Mouse (Mus musculus): ENCODE measurements around the gene Mettl16. TPM values are rescaled to one million over a fixed set of nuclear protein-coding genes. Genes with fewer than 3 reads are reported as not detected.

Gene Mettl16
- polyA plus RNA-seq, 1 experiment from 2014 or later = 46.2 TPM

GRCm38 (mm10) chr11:74834650-74835277, 64.1 kb downstream of the Mettl16 start:
- no peaks in the 10 kb centered on the region for H3K9me3 ChIP-seq
- no peak overlapping the region for H3K4me2 ChIP-seq (replicated peaks)
- no peak overlapping the region for H3K27ac ChIP-seq
- ATAC-seq (ENCODE audit: low FRiP score, low read depth) = no peak
- H3K27me3 ChIP-seq (replicated peaks) = no peaks in the 10 kb centered on the region
- H3K4me1 ChIP-seq = peaks cover 48% of the 10 kb centered on the region
- WGBS = 65% methylated on average over 5 of the region's 5 CpGs
- no peak overlapping the region for H3K9ac ChIP-seq
- 0 out of 2 replicates have a peak, but pooled peaks cover 5% of the 10 kb centered on the region for H3K36me3 ChIP-seq
- no peak overlapping the region for H3K4me3 ChIP-seq

GRCm38 (mm10) chr11:74835593-74836224, 65.1 kb downstream of the Mettl16 start:
- Histone ChIP-seq H3K4me1 (peaks cover 48% of the 10 kb centered on the region), H3K4me2 (replicated peaks) (no peak overlapping the region), H3K4me3 (no peak overlapping the region), H3K27me3 (replicated peaks) (no peaks in the 10 kb centered on the region), H3K36me3 (0 out of 2 replicates have a peak, but pooled peaks cover 7% of the 10 kb centered on the region), H3K9ac (no peak overlapping the region), H3K27ac (no peak overlapping the region), H3K9me3 (no peaks in the 10 kb centered on the region)
- ATAC-seq (ENCODE audit: low FRiP score, low read depth) = no peak
- 88% methylated on average over 6 of the region's 6 CpGs for WGBS

- Histone ChIP-seq H3K27me3 (replicated peaks) (no peaks in the 10 kb centered on the region), H3K36me3 (0 out of 2 replicates have a peak, but pooled peaks cover 7% of the 10 kb centered on the region), H3K4me2 (replicated peaks) (peak overlapping the region; percentile 84; the same call in 1 of the 2 replicates), H3K9me3 (no peaks in the 10 kb centered on the region), H3K9ac (peak overlapping the region; percentile 40; the same call in 1 of the 2 replicates), H3K4me1 (peaks cover 48% of the 10 kb centered on the region), H3K4me3 (no peak overlapping the region), H3K27ac (no peak overlapping the region)
- no peak for ATAC-seq (ENCODE audit: low FRiP score, low read depth)
- WGBS = 94% methylated on average over 22 of the region's 22 CpGs
Observed at GRCm38 (mm10) chr11:74836225-74837055, 65.8 kb downstream of the Mettl16 start.

- 45% methylated on average over 16 of the region's 16 CpGs for WGBS
- peaks cover 11% of the 10 kb centered on the region for H3K36me3 ChIP-seq
- 0 out of 2 replicates have a peak, but pooled peaks have one; percentile 1 for ATAC-seq (ENCODE audit: low FRiP score, low read depth)
- peaks cover 48% of the 10 kb centered on the region for H3K4me1 ChIP-seq
- H3K4me2 ChIP-seq (replicated peaks) = peak overlapping the region; percentile 84
- H3K9ac ChIP-seq = peak overlapping the region; percentile 65
- H3K4me3 ChIP-seq = peak overlapping the region; percentile 54
- no peaks in the 10 kb centered on the region for H3K27me3 ChIP-seq (replicated peaks)
- H3K27ac ChIP-seq = 0 out of 2 replicates have a peak overlapping the region, but pooled peaks have one; percentile 80
- no peaks in the 10 kb centered on the region for H3K9me3 ChIP-seq
Observed at GRCm38 (mm10) chr11:74837056-74837693, 66.5 kb downstream of the Mettl16 start.

- Histone ChIP-seq H3K4me3 (peak overlapping the region; percentile 54), H3K9me3 (no peaks in the 10 kb centered on the region), H3K4me1 (peaks cover 43% of the 10 kb centered on the region), H3K36me3 (peaks cover 18% of the 10 kb centered on the region), H3K27me3 (replicated peaks) (no peaks in the 10 kb centered on the region), H3K27ac (peak overlapping the region; percentile 80; the same call in 1 of the 2 replicates), H3K4me2 (replicated peaks) (peak overlapping the region; percentile 84), H3K9ac (peak overlapping the region; percentile 65)
- under 1% methylated on average over 53 of the region's 54 CpGs for WGBS
- peak; percentile 84 for ATAC-seq (ENCODE audit: low FRiP score, low read depth)
Observed at GRCm38 (mm10) chr11:74837694-74838431, 67.2 kb downstream of the Mettl16 start.

- Histone ChIP-seq H3K4me1 (peaks cover 37% of the 10 kb centered on the region), H3K36me3 (peaks cover 24% of the 10 kb centered on the region), H3K4me2 (replicated peaks) (peak overlapping the region; percentile 84), H3K9ac (peak overlapping the region; percentile 65), H3K4me3 (peak overlapping the region; percentile 54), H3K27ac (peak overlapping the region; percentile 80; the same call in 1 of the 2 replicates), H3K27me3 (replicated peaks) (no peaks in the 10 kb centered on the region), H3K9me3 (no peaks in the 10 kb centered on the region)
- under 1% methylated on average over 35 of the region's 35 CpGs for WGBS
- ATAC-seq (ENCODE audit: low FRiP score, low read depth) = peak; percentile 66
Observed at GRCm38 (mm10) chr11:74838441-74838840, 67.8 kb downstream of the Mettl16 start.

- no peaks in the 10 kb centered on the region for H3K27me3 ChIP-seq (replicated peaks)
- ATAC-seq (ENCODE audit: low FRiP score, low read depth) = no peak
- peaks cover 28% of the 10 kb centered on the region for H3K36me3 ChIP-seq
- H3K4me3 ChIP-seq = no peak overlapping the region
- WGBS = 52% methylated on average over 6 of the region's 6 CpGs
- no peak overlapping the region for H3K27ac ChIP-seq
- no peak overlapping the region for H3K9ac ChIP-seq
- no peaks in the 10 kb centered on the region for H3K9me3 ChIP-seq
- H3K4me2 ChIP-seq (replicated peaks) = peak overlapping the region; percentile 84
- H3K4me1 ChIP-seq = peaks cover 32% of the 10 kb centered on the region
Observed at GRCm38 (mm10) chr11:74838971-74839370, 68.3 kb downstream of the Mettl16 start.

- H3K9ac ChIP-seq = no peak overlapping the region
- ATAC-seq (ENCODE audit: low FRiP score, low read depth) = no peak
- peaks cover 40% of the 10 kb centered on the region for H3K36me3 ChIP-seq
- no peaks in the 10 kb centered on the region for H3K9me3 ChIP-seq
- H3K27ac ChIP-seq = no peak overlapping the region
- H3K4me3 ChIP-seq = no peak overlapping the region
- no peaks in the 10 kb centered on the region for H3K27me3 ChIP-seq (replicated peaks)
- peaks cover 28% of the 10 kb centered on the region for H3K4me1 ChIP-seq
- H3K4me2 ChIP-seq (replicated peaks) = no peak overlapping the region
- WGBS = 95% methylated on average over 19 of the region's 19 CpGs
Observed at GRCm38 (mm10) chr11:74839860-74840715, 69.5 kb downstream of the Mettl16 start.

GRCm38 (mm10) chr11:74840739-74841138, 70.1 kb downstream of the Mettl16 start:
- Histone ChIP-seq H3K9ac (no peak overlapping the region), H3K4me1 (peaks cover 23% of the 10 kb centered on the region), H3K36me3 (peaks cover 44% of the 10 kb centered on the region), H3K27me3 (replicated peaks) (no peaks in the 10 kb centered on the region), H3K4me3 (no peak overlapping the region), H3K9me3 (peaks cover 3% of the 10 kb centered on the region; the same call in 1 of the 2 replicates), H3K27ac (no peak overlapping the region), H3K4me2 (replicated peaks) (no peak overlapping the region)
- no peak for ATAC-seq (ENCODE audit: low FRiP score, low read depth)
- WGBS = 92% methylated on average over 8 of the region's 8 CpGs

- no peak for ATAC-seq (ENCODE audit: low FRiP score, low read depth)
- Histone ChIP-seq H3K36me3 (peaks cover 46% of the 10 kb centered on the region), H3K4me3 (no peak overlapping the region), H3K27ac (no peak overlapping the region), H3K9ac (no peak overlapping the region), H3K27me3 (replicated peaks) (no peaks in the 10 kb centered on the region), H3K4me2 (replicated peaks) (no peak overlapping the region), H3K4me1 (peaks cover 23% of the 10 kb centered on the region), H3K9me3 (peaks cover 4% of the 10 kb centered on the region; the same call in 1 of the 2 replicates)
- 82% methylated on average over 9 of the region's 9 CpGs for WGBS
Observed at GRCm38 (mm10) chr11:74841366-74841765, 70.7 kb downstream of the Mettl16 start.
